Mouse (Mus musculus) c-Kit-negative CD71-positive TER-119-positive erythroid progenitor cells, embryonic 14.5 days (primary cell): ENCODE data around the gene Gm47969.
"Not testable (repeated sequence)": the region's sequence is repeated elsewhere in the genome, so short reads cannot be mapped to it uniquely, and the experiment has no call there.

ENCODE experiments used
- DNase-seq: peaks from one replicate; pipeline ENCODE4 v3.0.0-alpha.2; 2013; ENCODE audit warnings: low read depth, low spot score

Gm47969 gene

DNA sequence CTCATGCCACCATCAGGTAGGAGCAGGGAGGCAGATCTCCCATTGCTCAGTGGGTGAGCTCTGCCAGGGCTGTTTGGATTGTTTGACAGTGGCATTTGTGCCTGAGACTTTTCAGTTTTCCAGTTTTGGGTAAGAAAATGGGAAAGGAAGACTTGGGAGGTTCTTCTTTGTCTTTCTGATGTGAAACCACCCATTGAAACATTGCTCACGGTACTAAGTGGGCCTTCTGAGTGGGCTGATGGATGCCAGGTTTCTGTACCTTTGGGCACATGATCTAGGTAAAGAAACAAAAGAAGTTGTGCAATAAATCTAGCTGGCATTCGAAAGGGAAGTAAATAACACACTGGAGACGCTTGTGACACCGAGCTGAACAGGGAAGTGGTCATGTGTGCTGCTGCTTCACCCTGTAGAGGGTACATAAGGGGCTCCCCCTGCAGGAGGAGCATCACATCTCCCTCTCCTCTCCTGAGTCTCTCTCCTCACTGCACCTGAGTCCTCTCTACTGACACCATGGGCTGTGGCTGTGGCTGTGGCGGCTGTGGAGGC is at the start of gene Gm47969:
Gm47969 (plus strand) TSS at position 51 of the 546 bp plus-strand sequence.
- DNase-seq: no peak

- not testable (repeated sequence) for DNase-seq
These were observed 44.4 kb upstream of the Gm47969 start, which contains the start of gene Gm47959 for GRCm38 (mm10) chr1:83000306-83000705. Gene Gm47959, plus strand, starts transcription at chr1:83000548.

GRCm38 (mm10) chr1:83006218-83007179 is 38.2 kb upstream of the Gm47969 start:
- no peak for DNase-seq

DNA sequence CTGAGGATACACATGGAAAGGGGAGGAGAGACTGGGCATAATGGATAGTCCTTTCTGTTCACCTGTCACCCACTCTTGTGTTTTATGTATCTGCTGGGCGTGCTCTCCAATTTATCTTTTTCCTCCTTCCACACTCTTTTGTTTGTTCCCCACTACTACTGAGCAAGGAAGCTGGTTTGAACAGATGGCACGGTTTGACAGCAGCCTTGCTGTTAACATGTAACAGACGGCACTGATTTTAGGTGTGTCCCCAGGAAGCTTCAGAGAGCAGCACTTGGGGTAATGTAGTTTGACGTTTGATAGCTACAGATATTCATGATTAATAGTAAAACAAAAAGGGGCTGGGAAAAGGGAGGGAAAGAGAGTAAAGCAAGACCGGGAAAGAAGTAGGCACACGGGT is 37.3 kb upstream of the Gm47969 start:
- DNase-seq: no peak

DNA sequence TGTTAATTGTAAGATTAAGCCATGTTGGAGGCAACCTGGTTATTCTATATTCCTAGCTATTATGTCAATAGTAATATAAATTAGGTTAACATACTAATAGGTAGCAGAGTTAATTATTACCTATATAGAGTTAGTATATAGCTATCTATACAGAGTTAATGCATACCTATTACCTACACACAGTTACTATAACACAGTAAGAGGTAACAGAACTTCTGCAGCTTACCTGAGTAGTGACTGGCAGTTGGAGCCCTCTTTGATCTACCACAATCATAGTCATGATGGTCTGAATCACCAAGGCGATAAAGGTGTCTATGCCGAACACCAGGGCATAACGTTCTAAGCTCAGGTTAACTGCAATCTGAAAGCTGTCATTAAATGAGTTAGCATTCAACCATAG is 30.3 kb upstream of the Gm47969 start:
- no peak for DNase-seq

DNA sequence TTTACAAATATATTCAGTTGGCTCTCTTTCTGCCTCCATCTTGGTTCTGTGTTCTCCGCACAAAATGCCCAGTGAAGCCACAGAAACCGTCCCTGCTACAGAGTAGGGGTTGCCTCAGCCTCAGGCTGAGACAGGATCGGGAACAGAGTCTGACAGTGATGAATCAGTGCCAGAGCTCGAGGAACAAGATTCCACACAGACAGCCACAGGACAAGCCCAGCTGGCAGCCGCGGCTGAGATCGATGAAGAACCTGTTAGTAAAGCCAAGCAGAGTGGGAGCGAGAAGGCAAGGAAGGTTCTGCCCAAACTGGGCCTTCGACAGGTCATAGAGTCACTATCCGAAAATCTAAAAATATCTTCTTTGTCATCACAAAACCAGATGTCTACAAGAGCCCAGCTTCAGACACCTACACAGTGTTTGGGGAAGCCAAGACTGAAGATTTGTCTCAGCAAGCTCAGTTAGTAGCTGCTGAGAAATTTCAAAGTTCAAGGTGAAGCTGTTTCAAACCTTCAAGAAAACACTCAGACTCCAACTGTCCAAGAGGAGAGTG is 29.3 kb upstream of the Gm47969 start:
- no peak for DNase-seq

DNA sequence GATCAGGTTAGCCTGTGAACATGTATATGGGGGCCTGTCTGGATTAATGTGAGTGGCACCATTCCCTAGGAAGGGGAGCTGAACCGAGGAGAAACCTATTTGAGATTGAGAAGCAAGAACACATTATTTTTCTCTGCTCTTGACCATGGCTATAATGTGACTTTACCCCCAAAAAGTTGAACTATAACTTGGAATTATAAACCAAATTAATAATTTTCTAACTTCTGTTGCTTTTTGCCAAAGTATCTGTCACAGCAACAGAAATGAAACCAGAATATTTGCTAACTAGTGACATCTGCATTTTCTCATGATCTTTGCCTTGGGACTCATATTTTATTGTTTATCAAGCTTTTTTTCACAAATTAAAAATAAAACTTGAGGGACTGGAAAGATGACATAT is 28.2 kb upstream of the Gm47969 start:
- no peak for DNase-seq

- DNase-seq: no peak
These were observed 12.8 kb upstream of the Gm47969 start for GRCm38 (mm10) chr1:83031950-83032349.

- no peak for DNase-seq
These were observed 12.2 kb upstream of the Gm47969 start for GRCm38 (mm10) chr1:83032508-83032907.

- DNase-seq: no peak
These were observed 10.2 kb upstream of the Gm47969 start for GRCm38 (mm10) chr1:83034509-83034908.

DNA sequence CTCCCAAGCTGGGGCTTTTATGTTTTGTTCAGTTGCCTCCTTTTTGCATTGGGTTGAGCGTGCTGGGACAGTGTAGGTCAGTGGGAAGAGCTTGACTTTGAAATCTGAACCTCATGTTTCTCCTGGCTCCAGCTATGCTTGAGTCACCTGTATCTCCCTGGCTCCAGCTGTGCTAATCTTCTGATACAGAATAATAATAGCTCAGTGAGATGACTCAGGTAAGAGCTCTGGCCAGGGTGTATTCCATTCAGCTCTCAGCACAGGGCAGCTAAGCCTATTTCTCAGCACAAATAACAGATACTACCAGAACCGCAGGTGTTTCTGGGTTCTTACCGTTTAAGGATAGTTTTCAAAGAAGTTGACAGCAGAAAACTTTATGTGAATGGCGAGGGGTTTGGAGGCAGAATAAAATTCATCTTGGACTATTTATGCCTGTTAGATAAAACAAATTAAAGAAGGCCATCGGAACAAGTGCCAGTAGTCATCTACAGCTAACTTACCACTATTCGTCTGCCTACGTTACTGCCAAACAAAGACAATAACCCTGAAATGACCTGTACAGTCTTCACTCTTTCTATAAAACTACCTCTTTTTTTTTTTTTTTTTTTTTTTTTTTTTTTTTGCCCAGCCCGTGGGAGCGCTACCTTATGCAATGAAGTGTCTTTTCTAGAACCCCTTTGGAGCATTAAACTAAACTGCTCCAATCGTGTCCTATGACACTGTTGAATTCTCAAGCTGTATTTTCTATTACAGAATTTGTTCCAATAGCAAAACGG is 7.7 kb upstream of the Gm47969 start:
- no peak for DNase-seq

- DNase-seq: no peak
These were observed 6.5 kb upstream of the Gm47969 start, which contains the start of gene Slc19a3 for GRCm38 (mm10) chr1:83038109-83038672. Gene Slc19a3, minus strand, starts transcription at chr1:83038448.

DNA sequence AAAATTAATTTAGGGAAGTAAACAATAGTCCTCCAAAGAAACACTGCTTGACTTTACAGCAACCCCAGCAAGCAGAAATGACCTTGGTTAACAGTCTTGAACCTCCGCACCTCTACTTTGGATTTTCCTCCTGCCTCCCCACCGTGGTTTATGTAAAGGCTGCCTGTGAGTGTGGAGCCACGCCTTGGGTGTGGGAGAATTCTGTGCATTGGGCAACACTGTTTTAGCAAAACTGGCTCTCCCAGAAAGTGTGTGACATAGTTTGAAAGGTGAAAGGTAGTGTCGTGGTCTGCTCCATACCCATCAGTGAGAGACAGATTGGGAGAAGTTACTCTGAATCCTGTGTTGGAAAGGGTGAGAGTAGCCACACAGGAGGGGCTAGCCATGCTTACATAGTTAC is 5.7 kb upstream of the Gm47969 start:
- DNase-seq: no peak

DNA sequence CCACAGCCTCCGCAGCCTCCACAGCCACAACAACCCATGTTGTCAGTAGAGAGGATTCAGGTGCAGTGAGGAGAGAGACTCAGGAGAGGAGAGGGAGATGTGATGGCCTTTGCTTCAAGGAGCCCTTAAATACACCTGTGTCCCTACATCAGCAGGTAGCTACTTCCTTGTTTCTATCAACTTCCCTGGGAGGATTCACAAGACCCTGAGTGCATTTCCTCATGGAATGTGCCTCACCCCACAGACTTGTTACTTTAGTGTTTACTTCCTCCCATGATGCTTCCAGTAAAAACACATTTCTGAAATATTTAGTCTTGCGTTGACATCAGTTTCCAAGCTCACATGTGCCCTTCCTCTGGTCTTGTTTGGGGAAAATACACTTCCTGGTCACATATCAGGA is 2.4 kb upstream of the Gm47969 start, which contains the start of gene Krtap28-10:
Krtap28-10 (minus strand) TSS at position 101 of the 400 bp plus-strand sequence.
- DNase-seq: no peak

- DNase-seq: no peak
These were observed 13.7 kb downstream of the Gm47969 start for GRCm38 (mm10) chr1:83058481-83058880.

DNA sequence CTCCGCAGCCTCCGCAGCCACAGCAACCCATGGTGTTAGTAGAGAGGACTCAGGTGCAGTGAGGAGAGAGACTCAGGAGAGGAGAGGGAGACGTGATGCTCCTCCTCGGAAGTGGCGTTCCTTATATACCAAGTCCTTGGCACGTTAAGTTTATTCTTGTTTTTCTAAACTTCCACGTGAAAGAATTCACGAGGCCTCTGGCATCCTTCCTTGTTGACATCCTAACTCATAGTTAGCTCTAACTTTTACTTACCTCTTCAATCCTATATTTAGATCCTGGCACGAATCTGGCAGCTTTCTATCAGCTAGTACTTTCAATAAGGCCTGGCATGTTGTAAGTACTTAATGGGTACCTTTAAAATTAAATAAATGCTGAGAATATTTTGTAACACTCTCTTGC is 14.5 kb downstream of the Gm47969 start, which contains the start of gene A030005K14Rik:
A030005K14Rik (minus strand) TSS at position 101 of the 400 bp plus-strand sequence.
- DNase-seq: no peak

DNA sequence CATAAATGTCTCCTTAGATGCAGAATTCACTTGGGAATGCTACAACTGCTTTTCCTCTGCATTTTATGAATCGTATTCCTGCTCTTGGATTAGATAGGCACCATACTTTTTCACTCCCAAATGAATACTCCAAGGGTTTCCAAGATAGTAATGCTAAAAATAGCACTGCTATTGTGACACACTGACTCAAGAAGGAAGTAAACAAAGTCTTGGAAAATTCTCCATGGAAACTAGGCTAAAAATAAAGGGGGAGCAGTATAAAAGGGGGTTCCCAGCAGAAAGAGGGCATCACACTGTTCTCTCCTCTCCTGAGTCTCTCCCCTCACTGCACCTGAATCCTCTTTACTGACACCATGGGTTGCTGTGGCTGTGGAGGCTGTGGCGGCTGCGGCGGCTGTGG is 15.9 kb downstream of the Gm47969 start, which contains the start of gene Krtap28-13:
Krtap28-13 (plus strand) TSS at position 288 of the 400 bp plus-strand sequence.
- no peak for DNase-seq

DNA sequence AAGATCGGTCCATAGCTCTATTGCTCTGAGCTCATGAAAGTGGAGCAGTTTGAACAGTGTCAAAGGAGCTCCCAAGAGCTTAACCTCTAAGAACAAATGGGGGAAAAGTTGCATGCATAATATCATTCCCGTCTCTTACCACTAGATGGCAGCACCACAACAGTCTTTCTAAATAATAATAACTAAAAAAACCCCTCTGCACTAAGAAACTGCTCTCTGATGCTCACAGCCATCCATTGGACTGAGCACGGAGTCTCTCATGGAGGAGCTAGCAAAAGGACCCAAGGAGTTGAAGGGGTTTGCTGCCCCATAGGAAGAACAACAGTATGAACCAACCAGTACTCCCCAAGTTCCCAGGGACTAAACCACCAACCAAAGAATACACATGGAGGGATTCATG is 20.1 kb downstream of the Gm47969 start:
- peak; percentile 17 for DNase-seq

GRCm38 (mm10) chr1:83066577-83066976 is 21.8 kb downstream of the Gm47969 start:
- no peak for DNase-seq

GRCm38 (mm10) chr1:83067205-83067604 is 22.5 kb downstream of the Gm47969 start:
- no peak for DNase-seq
